8 mouse cellular contexts compared by ENCODE assay signal in the genomic region with DNA sequence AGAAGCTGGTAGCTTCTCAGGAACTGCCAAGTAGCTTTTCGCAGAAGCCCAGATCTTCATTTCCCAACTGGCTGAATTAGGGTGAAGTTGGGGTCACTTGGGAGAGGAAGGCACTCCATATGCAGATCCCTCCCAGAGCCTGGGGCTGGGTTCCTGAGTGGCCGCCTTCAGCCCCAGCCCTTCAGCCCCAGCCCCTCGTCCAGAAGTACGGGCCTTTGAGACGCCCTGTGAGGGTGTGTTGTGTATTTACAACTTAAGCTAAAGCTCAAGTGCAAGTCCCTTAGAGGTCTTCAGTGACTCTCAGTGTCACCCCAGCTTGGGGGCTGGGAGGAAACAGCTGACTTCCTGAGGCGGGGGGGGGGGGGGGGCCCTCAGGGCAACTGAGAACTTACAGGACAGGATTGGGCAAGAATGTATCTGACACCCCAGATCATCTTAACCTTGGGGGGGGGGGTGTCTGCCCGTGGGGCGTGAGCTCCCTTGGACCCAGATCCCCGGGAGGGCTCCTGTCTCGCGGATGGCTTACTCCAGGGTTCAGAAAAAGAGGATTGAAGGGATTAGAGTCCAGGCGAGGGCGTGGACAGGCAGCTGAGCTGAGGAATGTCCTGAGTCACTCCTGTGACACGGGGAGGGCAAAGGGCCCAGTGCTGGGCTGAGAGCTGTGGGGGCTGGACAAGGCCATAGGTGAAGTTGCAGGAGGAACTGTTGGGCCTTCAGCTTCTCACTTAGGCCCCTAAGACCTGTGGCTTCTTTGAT. TPM values are rescaled to one million over a fixed set of nuclear protein-coding genes. Genes with fewer than 3 reads are reported as not detected.
A peak's percentile ranks its signal among the peaks of the same experiment; 100 is the strongest.
DNase-seq lines count a peak whose midpoint lies in the region; ATAC-seq and TF ChIP-seq lines count a peak whose summit lies in the region.

No protein-coding gene starts in this region.

- DNase-seq in layer of hippocampus, adult 2 months (ENCODE audit: low spot score in 2 of 2) = no peak
- no peak for DNase-seq in layer of hippocampus, adult 9-10 months (ENCODE audit: low spot score)
- DNase-seq in liver, embryonic 13.5 days = peak; percentile 64
- no peak for DNase-seq in ovary, postnatal 36 days (ENCODE audit: low spot score)
- DNase-seq in cerebellum, postnatal 25 days = no peak

- no peak overlapping the region for H3K4me2 ChIP-seq in embryonic facial prominence, embryonic 13.5 days
- no peak overlapping the region for H3K4me2 ChIP-seq in hindbrain, embryonic 16.5 days (ENCODE audit: low read length)
- peak overlapping the region; percentile 70 for H3K4me2 ChIP-seq in liver, embryonic 13.5 days
- no peak overlapping the region for H3K4me2 ChIP-seq in neural tube, embryonic 15.5 days

- no peaks in the 10 kb centered on the region for H3K27me3 ChIP-seq in embryonic facial prominence, embryonic 13.5 days
- H3K27me3 ChIP-seq in hindbrain, embryonic 16.5 days (replicated peaks; ENCODE audit: control insufficient read depth, insufficient read depth, low read length) = no peaks in the 10 kb centered on the region
- H3K27me3 ChIP-seq in liver, embryonic 13.5 days = no peaks in the 10 kb centered on the region
- H3K27me3 ChIP-seq in neural tube, embryonic 15.5 days (replicated peaks) = no peaks in the 10 kb centered on the region

- H3K27ac ChIP-seq in layer of hippocampus, adult 2 months = peak overlapping the region; percentile 36; the same call in 1 of the 2 replicates
- H3K27ac ChIP-seq in embryonic facial prominence, embryonic 13.5 days = peak overlapping the region; percentile 66
- peak overlapping the region; percentile 4; the same call in 1 of the 2 replicates for H3K27ac ChIP-seq in hindbrain, embryonic 16.5 days (ENCODE audit: low read depth, low read length)
- H3K27ac ChIP-seq in liver, embryonic 13.5 days = peak overlapping the region; percentile 93
- 0 out of 2 replicates have a peak overlapping the region, but pooled peaks have one; percentile 75 for H3K27ac ChIP-seq in neural tube, embryonic 15.5 days (replicated peaks)

- no peak overlapping the region for H3K4me3 ChIP-seq in layer of hippocampus, adult 2 months
- H3K4me3 ChIP-seq in embryonic facial prominence, embryonic 13.5 days = no peak overlapping the region
- H3K4me3 ChIP-seq in hindbrain, embryonic 16.5 days (ENCODE audit: low read length) = no peak overlapping the region
- H3K4me3 ChIP-seq in liver, embryonic 13.5 days (replicated peaks) = 0 out of 2 replicates have a peak overlapping the region, but pooled peaks have one; percentile 1
- no peak overlapping the region for H3K4me3 ChIP-seq in neural tube, embryonic 15.5 days (replicated peaks)

- H3K9me3 ChIP-seq in embryonic facial prominence, embryonic 13.5 days = no peaks in the 10 kb centered on the region
- no peaks in the 10 kb centered on the region for H3K9me3 ChIP-seq in hindbrain, embryonic 16.5 days (ENCODE audit: control insufficient read depth, low read length)
- H3K9me3 ChIP-seq in liver, embryonic 13.5 days (replicated peaks) = no peaks in the 10 kb centered on the region
- no peaks in the 10 kb centered on the region for H3K9me3 ChIP-seq in neural tube, embryonic 15.5 days (replicated peaks)

- H3K9ac ChIP-seq in embryonic facial prominence, embryonic 13.5 days = 0 out of 2 replicates have a peak overlapping the region, but pooled peaks have one; percentile 6
- H3K9ac ChIP-seq in hindbrain, embryonic 16.5 days (ENCODE audit: low read depth, low read length) = no peak overlapping the region
- peak overlapping the region; percentile 72 for H3K9ac ChIP-seq in liver, embryonic 13.5 days
- H3K9ac ChIP-seq in neural tube, embryonic 15.5 days (replicated peaks) = 0 out of 2 replicates have a peak overlapping the region, but pooled peaks have one; percentile 7

- peaks cover 52% of the 10 kb centered on the region for H3K4me1 ChIP-seq in embryonic facial prominence, embryonic 13.5 days
- H3K4me1 ChIP-seq in hindbrain, embryonic 16.5 days (ENCODE audit: control insufficient read depth, insufficient read depth, low read depth, low read length) = peaks cover 13% of the 10 kb centered on the region
- peaks cover 87% of the 10 kb centered on the region for H3K4me1 ChIP-seq in liver, embryonic 13.5 days (replicated peaks)
- H3K4me1 ChIP-seq in neural tube, embryonic 15.5 days = peaks cover 31% of the 10 kb centered on the region

- no peak for ATAC-seq in embryonic facial prominence, embryonic 13.5 days (ENCODE audit: insufficient number of reproducible peaks, insufficient read depth, low FRiP score, low TSS enrichment, low read depth)
- no peak for ATAC-seq in hindbrain, embryonic 16.5 days
- ATAC-seq in liver, embryonic 13.5 days (ENCODE audit: low read depth) = no peak
- ATAC-seq in neural tube, embryonic 15.5 days (ENCODE audit: low FRiP score) = no peak

- no peak for TF ChIP-seq CTCF in layer of hippocampus, adult 2 months (conservative IDR thresholded peaks at IDR 0.05)

- H3K36me3 ChIP-seq in embryonic facial prominence, embryonic 13.5 days = peaks cover 14% of the 10 kb centered on the region
- peaks cover 2% of the 10 kb centered on the region for H3K36me3 ChIP-seq in hindbrain, embryonic 16.5 days (ENCODE audit: control insufficient read depth, insufficient read depth, low read length)
- H3K36me3 ChIP-seq in liver, embryonic 13.5 days = peaks cover 18% of the 10 kb centered on the region
- H3K36me3 ChIP-seq in neural tube, embryonic 15.5 days = peaks cover 11% of the 10 kb centered on the region

- 29% methylated on average over 14 of the region's 14 CpGs for WGBS in embryonic facial prominence, embryonic 13.5 days
- 41% methylated on average over 11 of the region's 14 CpGs for WGBS in hindbrain, embryonic 16.5 days
- WGBS in liver, embryonic 13.5 days (ENCODE audit: insufficient replicate concordance) = 36% methylated on average over 14 of the region's 14 CpGs
- 38% methylated on average over 14 of the region's 14 CpGs for WGBS in neural tube, embryonic 15.5 days

RNA-seq across cellular contexts. Expression of a gene that starts 4.8 kb away (rescaled TPM):
- total RNA-seq in layer of hippocampus, adult 2 months (2021) = 100 to 1,000 TPM; 440 to 464 TPM
- polyA plus RNA-seq in embryonic facial prominence, embryonic 13.5 days (2015; fragmentation: Nextera tagmentation; extraction: Ambion mirVana) = 445 and 488 TPM in 2 replicates
- polyA plus RNA-seq in hindbrain, embryonic 16.5 days (2015; fragmentation: Nextera tagmentation; extraction: Ambion mirVana) = 601 and 643 TPM in 2 replicates
- 677 TPM in 2 replicates for polyA plus RNA-seq in liver, embryonic 13.5 days (2015; fragmentation: Nextera tagmentation; extraction: Ambion mirVana)
- polyA plus RNA-seq in neural tube, embryonic 15.5 days (2015; fragmentation: Nextera tagmentation; extraction: Ambion mirVana) = 559 and 600 TPM in 2 replicates

RNA-seq across cellular contexts. Expression of a gene that starts 12.2 kb away (rescaled TPM):
- total RNA-seq in layer of hippocampus, adult 2 months (2021) = 10 to 100 TPM; 77.8 to 79.1 TPM
- polyA plus RNA-seq in embryonic facial prominence, embryonic 13.5 days (2015; fragmentation: Nextera tagmentation; extraction: Ambion mirVana) = 247 and 265 TPM in 2 replicates
- polyA plus RNA-seq in hindbrain, embryonic 16.5 days (2015; fragmentation: Nextera tagmentation; extraction: Ambion mirVana) = 141 and 143 TPM in 2 replicates
- polyA plus RNA-seq in liver, embryonic 13.5 days (2015; fragmentation: Nextera tagmentation; extraction: Ambion mirVana) = 120 and 122 TPM in 2 replicates
- polyA plus RNA-seq in neural tube, embryonic 15.5 days (2015; fragmentation: Nextera tagmentation; extraction: Ambion mirVana) = 134 and 148 TPM in 2 replicates

RNA-seq across cellular contexts. Expression of a gene that starts 35.3 kb away (rescaled TPM):
- total RNA-seq in layer of hippocampus, adult 2 months (2021) = 1 to 10 TPM; 3.7 to 4.4 TPM
- polyA plus RNA-seq in embryonic facial prominence, embryonic 13.5 days (2015; fragmentation: Nextera tagmentation; extraction: Ambion mirVana) = 3.9 and 4.6 TPM in 2 replicates
- 1.7 and 2.2 TPM in 2 replicates for polyA plus RNA-seq in hindbrain, embryonic 16.5 days (2015; fragmentation: Nextera tagmentation; extraction: Ambion mirVana)
- 14.3 and 14.9 TPM in 2 replicates for polyA plus RNA-seq in liver, embryonic 13.5 days (2015; fragmentation: Nextera tagmentation; extraction: Ambion mirVana)
- 2.0 and 13.7 TPM in 2 replicates for polyA plus RNA-seq in neural tube, embryonic 15.5 days (2015; fragmentation: Nextera tagmentation; extraction: Ambion mirVana)

RNA-seq across cellular contexts. Expression of a gene that starts 53.6 kb away (rescaled TPM):
- total RNA-seq in layer of hippocampus, adult 2 months (2021) = 10 to 100 TPM; 22.4 to 23.4 TPM
- polyA plus RNA-seq in embryonic facial prominence, embryonic 13.5 days (2015; fragmentation: Nextera tagmentation; extraction: Ambion mirVana) = 15.8 and 16.1 TPM in 2 replicates
- polyA plus RNA-seq in hindbrain, embryonic 16.5 days (2015; fragmentation: Nextera tagmentation; extraction: Ambion mirVana) = 10.3 and 13.0 TPM in 2 replicates
- polyA plus RNA-seq in liver, embryonic 13.5 days (2015; fragmentation: Nextera tagmentation; extraction: Ambion mirVana) = 9.2 and 9.9 TPM in 2 replicates
- polyA plus RNA-seq in neural tube, embryonic 15.5 days (2015; fragmentation: Nextera tagmentation; extraction: Ambion mirVana) = 11.7 and 12.8 TPM in 2 replicates

RNA-seq across cellular contexts. Expression of a gene that starts 55.5 kb away (rescaled TPM):
- total RNA-seq in layer of hippocampus, adult 2 months (2021) = 10 to 100 TPM; 10.7 to 11.0 TPM
- 2.2 and 2.6 TPM in 2 replicates for polyA plus RNA-seq in embryonic facial prominence, embryonic 13.5 days (2015; fragmentation: Nextera tagmentation; extraction: Ambion mirVana)
- 4.2 and 5.1 TPM in 2 replicates for polyA plus RNA-seq in hindbrain, embryonic 16.5 days (2015; fragmentation: Nextera tagmentation; extraction: Ambion mirVana)
- polyA plus RNA-seq in liver, embryonic 13.5 days (2015; fragmentation: Nextera tagmentation; extraction: Ambion mirVana) = 6.3 and 7.4 TPM in 2 replicates
- 5.2 and 5.6 TPM in 2 replicates for polyA plus RNA-seq in neural tube, embryonic 15.5 days (2015; fragmentation: Nextera tagmentation; extraction: Ambion mirVana)

Comparison
In these comparisons a context has a peak if more than half of its experiments do, and no peak if none do; other contexts are left out.
1. H3K27ac ChIP-seq: peak in every context shown above with its lines; median percentile 93 in liver, embryonic 13.5 days; 75 in neural tube, embryonic 15.5 days; 66 in embryonic facial prominence, embryonic 13.5 days; 36 in layer of hippocampus, adult 2 months; 4 in hindbrain, embryonic 16.5 days.